Mouse (Mus musculus) monocyte, adult 59 days (primary cell): Measurements from ENCODE around the gene 0610010F05Rik. TPM values are rescaled to one million over a fixed set of nuclear protein-coding genes. Genes with fewer than 3 reads are reported as not detected.

ENCODE experiments used
- total RNA-seq, 2 experiments: library from RNA; stranded (reverse); gene quantifications; one replicate each; pipeline ENCODE4 v1.2.4; 2023

0610010F05Rik gene
- 10 to 100 TPM; 11.8 to 13.1 TPM for total RNA-seq

DNA sequence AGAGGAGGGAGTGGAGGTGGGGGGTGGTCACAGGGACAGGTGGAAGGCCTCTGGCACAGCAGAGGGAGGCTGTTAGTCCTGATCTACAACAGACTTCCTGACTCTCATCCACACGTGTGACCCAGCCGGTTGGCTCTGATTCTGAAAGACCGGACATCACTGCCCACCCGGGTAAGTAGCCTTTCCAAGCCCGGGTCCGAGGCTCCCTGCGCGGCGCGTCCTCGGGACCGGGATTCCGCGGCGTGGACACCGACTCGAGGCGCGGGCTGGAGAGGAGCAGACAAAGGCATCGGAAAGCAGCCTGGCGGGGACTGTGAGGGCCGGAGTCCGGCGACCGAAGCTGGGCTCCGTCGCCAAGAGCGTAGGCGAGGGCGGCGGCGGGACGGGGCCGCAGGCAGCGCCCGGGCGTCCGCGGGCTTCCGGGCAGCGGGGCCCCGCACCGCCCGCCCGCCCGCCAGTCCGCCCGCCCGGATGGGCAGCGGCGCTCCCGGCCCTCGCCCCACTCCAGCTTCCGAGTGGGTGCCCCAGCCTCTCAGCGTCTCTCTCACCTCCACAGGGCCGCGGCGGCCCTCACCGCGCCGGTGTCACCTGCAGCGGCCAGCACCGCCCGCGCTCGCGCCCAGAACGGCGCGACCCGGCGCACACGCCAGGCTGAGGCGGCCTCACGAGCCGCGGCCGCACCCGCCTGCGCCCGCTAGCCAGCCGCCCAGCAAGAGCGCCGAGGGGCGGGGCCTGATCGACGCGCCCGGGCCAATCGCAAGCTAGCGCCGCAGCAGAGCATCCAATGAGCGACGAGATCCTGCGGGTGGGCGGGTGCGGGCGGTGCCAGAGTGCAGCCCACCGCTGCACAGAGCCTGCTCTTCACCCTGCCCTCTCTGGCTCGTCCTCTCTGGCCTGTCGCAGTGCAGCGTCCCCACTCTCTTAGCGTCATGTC, at the start of gene 0610010F05Rik:
0610010F05Rik (minus strand) TSS at position 695 of the 934 bp plus-strand sequence.

DNA sequence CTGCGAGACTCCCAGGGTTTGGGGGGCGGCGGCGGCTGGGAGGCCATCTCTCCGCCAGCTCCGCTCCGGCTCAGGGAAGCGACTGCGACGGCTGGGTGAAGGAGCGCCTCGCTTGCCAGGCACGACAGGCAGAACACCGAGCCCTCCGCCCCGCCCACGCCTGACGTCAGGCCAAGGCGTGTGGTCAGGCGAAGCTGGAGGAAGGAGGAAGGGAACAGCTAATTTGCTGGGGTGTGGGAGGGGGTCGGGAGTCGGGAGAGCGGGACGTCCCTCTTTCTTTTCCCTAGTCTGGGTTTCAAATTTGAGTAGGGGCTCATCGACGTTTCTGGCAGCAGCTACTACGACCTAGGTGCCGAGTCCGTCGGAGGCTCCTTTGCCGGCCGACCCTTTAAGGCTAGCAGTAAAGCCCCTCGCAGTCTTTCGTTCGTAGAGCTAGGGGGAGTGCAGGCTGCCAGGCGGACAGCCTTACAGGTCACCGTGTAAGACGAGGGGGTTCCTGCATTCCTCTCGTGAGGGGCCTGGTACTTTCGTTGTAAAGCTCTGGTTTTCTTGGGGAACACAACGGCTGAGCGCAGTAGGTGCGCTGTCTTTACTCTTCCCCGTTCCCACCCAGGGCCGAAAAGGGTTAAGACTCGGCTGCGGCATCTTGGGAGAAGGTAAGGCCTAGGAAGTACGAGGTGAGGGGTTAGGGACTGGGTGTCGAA, 32.5 kb upstream of the 0610010F05Rik start, which contains the start of gene Pex13:
Pex13 (minus strand) TSS at position 162 of the 704 bp plus-strand sequence.

DNA sequence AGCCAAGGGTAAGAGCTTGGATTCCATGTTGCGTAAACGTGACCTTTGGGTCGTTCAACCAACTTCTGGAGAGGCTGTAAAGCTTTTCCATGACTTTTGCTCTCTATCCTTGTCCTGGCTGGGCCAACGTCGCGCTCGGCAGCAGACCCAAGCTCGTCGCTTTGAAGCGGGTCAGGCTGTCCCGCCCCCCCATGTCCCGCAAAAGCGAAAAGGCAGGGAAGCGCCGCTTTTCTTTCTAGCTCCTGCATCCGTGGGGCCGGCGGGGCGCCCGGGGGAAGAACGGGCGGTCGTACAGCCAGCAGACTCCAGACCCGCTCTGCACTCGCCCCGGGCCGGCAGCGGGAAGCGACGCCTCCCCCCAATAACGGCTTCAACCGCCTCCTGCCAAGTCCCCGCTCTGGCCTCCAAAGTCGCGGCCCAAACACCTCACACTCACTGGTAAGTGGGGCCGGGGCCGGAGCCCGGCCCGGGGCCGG, 31.9 kb upstream of the 0610010F05Rik start, which contains the start of gene Pus10:
Pus10 (plus strand) TSS at position 364 of the 476 bp plus-strand sequence.

DNA sequence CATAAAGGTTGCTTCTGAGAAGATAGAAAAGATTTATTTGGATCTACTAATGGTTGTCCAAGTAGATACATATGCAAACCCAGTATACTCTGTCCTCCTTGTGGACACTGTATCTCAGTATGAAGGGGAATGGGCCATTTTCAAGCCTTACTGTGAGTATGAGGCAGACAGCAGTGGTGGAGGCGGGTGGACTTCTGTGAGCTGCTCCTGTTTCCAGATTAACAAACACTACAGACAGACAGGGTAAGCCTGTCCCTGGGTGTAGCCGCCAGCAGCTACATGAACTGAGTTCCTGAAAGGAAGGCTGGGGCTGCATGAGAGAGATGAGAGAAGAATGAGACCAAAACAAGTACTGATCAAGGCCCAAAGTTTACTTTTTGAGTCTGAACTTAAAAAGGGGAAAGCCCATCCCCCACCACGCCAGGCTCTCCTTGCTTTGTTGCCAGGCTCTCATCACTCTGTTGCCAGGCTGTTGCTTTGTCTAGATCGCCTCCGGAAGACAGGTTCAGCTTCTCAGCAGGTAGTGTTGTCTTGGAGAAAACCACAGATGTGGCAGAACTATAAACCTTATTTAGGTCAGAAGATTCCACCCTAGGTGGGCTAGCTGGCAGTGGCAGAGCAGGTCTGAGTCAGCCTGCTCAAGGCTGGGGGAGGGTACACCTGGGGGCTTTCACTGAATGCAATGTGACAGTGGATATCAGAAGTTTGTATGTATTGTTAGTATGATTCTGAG, 112.8 kb downstream of the 0610010F05Rik start, which contains the start of gene 1700093K21Rik:
1700093K21Rik (minus strand) TSS at position 683 of the 733 bp plus-strand sequence.

Other genes with a start within 250 kb of the 0610010F05Rik start
- gene Ahsa2, start 135.6 kb downstream of the 0610010F05Rik start, total RNA-seq, result 10 to 100 TPM; 36.5 to 43.5 TPM
- not detected for gene 1700093K21Rik, start 112.5 kb downstream of the 0610010F05Rik start, total RNA-seq
- 10 to 100 TPM; 22.1 to 22.3 TPM for gene Pus10, start 32.0 kb upstream of the 0610010F05Rik start, total RNA-seq
- 10 to 100 TPM; 21.1 to 23.2 TPM for gene Pex13, start 32.3 kb upstream of the 0610010F05Rik start, total RNA-seq
- 100 to 1,000 TPM; 189 to 230 TPM for gene Rel, start 137.3 kb upstream of the 0610010F05Rik start, total RNA-seq